Mouse (Mus musculus) fat pad, adult 2 months (tissue): ENCODE measurements around the gene Rbfox1.

Experiments
- DNase-seq: peaks from one replicate; pipeline ENCODE4 v3.0.0-alpha.2; 2011; ENCODE audit warnings: low read depth, low spot score; ENCODE audit errors: extremely low read depth

Gene Rbfox1

GRCm38 (mm10) chr16:7193535-7193934 lies 1308.4 kb downstream of the Rbfox1 start:
- no peak for DNase-seq

DNA sequence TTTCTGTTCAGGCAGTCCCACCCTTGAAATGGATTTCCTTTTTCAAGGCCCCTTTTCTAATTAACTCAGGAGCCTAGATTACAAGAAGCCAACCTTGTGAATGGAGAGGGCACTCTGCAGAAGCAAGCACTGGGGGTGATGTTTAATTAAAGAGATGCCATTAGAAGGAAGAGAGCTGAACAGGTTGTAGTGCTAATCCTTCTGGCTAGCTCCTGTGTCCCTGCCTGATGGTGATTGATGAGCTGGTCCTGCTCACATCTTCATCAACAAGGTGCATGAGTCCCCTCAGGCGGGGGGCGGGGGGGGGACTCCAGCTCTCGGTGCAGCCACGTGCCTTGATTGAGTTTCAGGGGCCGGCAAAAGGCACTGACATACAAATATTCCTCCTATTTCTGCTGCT lies 1312.8 kb downstream of the Rbfox1 start:
- no peak for DNase-seq

DNA sequence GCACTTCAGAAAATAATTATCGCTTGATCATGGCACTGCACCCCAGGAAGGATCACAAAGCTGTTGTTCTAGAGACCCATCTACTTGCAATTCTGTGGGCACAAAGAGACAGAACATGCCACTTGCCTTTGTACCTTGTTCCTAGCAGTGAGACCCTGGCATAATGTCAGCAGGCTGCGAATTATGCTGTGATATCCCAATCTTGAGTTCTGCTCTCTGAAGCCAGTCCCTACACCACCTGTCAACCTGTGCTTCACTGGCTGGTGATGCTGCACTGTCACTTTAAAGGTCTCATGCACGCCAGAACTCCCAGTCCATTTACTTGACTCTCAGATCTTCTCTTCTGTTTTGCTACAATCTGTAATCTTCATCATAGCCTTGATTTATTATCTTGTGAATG lies 1315.1 kb downstream of the Rbfox1 start:
- no peak for DNase-seq

- no peak for DNase-seq
Observed at GRCm38 (mm10) chr16:7201816-7202215, 1316.7 kb downstream of the Rbfox1 start.

DNA sequence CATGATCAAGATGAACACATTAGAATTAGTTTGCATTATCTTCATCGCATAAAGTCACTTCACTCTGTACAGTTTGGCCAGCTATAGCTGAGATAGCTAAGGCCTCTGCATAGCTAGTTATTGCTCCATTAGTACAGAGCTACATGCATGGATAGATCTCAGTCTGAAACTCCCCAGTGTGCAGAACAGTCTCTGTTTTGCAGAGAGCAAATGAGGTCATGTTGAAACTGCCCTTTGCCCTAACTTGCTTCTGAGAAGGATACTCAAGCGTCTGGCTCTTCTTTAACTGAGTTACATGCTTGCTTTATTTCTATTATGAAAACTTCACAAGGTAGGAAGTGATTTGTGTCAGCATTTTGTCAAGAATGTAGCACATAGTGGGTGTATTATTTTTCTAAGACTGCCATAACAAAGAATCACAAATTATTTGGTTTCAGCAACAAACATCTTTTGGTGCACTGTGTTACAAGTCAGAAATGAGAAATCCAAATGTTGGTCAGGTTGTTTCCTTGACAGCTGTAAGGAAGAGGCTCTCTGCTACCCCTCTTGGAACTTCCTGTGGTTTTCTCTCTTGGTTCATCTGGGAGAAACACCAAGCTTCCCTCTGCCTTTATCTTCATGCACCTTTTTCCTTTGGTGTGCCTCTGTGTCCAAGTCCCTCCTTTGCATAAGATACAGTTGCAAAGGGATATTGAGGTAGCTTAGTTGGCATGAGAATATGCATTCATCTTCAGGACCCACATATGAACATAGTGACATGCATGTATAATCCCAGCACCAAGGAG lies 1321.2 kb downstream of the Rbfox1 start:
- no peak for DNase-seq

DNA sequence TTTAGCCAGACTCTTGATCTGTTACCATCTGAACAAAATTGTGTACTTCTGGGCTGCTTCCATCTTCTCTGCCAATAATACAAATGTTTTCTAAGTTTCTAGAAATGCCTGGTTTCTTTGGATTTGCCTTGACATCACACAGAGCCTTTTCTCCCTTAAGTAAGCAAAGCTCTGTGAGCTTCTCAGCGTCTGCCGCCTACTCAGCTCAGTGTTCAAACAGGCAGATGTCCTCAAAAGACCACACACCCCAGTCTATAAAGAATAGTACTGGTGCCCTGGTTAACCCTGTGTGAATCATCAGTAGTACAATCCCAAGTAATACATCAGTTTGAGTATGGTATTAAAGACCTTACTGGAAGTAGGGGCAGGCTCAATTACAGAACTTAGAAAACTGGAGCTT lies 1322.4 kb downstream of the Rbfox1 start:
- DNase-seq: no peak

DNA sequence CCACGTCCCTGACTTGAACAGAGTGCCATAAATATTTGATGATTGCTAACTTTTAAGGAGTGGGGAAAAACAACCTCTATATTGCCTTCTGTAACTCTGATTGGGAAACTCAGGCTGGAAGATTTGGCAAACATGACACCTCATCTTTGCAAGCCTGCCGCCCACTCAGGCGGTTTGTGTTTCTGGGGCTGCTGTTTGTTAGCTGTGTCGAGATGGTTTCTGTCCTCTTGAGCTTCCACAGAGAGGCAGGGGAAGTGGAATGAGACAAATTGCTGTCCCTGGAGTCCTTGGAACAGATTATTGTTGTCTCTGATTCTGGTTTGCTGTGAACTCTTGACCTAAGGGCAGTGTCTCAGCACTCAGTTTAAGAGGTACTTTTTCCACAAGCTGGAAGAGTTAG lies 1327.6 kb downstream of the Rbfox1 start:
- DNase-seq: no peak

- no peak for DNase-seq
Observed at GRCm38 (mm10) chr16:7223265-7223664, 1338.1 kb downstream of the Rbfox1 start.

GRCm38 (mm10) chr16:7226000-7226399 lies 1340.8 kb downstream of the Rbfox1 start:
- DNase-seq: no peak

- DNase-seq: no peak
Observed at GRCm38 (mm10) chr16:7228246-7228645, 1343.1 kb downstream of the Rbfox1 start.

DNA sequence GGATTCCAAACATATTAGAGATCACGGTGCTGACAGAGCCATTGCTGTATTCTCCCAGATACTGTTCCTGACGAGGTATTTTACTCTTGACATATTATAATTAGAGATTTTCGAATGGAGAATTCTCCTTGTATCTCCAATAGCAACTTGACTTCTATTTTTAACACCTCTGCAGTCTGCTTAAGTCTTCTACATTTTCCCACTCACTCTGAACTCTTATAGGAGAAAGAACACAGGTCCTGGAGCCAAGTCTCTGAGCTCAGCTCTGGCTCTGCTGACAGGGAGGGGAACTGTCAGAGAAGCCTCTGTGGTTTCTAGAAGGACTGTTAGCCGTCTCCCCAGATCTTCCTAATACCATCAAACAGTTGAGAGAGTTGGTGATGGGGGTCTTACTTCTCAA lies 1344.1 kb downstream of the Rbfox1 start:
- no peak for DNase-seq

DNA sequence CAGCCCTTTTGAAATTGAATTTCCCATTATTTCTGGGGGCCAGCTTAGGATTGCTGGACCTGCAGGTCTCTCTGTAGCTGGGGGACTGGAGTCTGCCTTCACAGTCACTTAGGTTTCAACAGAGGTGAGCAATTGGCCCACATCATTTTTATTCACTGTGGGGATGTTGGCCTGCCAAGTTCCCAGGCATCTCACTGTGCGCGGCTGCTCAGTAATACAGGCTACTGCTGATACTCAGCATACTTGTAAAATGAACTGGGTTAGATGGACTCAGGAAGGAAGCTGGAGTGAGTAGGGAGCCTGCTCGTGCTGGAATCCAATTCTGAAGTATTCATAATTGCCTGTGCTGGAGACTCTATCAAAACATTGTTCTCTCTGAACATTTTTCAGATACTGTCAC lies 1356.5 kb downstream of the Rbfox1 start:
- DNase-seq: no peak

- no peak for DNase-seq
Observed at GRCm38 (mm10) chr16:7242501-7242900, 1357.3 kb downstream of the Rbfox1 start.

DNA sequence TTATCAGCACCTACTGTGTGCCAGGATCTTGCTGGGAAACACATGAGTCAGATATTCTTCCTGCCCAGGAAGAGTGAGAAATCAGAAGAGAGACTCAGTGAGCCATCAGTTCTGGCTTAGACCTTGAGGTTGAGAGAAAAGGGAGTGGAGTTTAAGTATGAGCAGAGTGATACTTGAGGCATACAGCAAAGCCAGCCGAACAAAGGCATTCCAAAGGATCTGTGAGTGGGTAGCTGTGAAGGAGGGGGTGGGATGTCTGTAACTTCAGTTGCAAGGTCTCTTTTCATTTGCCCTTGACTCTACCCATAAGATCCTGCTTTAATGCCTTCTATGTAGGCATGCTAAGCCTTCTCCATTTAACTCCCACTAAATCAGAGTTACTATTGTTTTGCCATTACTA lies 1359.2 kb downstream of the Rbfox1 start:
- no peak for DNase-seq

DNA sequence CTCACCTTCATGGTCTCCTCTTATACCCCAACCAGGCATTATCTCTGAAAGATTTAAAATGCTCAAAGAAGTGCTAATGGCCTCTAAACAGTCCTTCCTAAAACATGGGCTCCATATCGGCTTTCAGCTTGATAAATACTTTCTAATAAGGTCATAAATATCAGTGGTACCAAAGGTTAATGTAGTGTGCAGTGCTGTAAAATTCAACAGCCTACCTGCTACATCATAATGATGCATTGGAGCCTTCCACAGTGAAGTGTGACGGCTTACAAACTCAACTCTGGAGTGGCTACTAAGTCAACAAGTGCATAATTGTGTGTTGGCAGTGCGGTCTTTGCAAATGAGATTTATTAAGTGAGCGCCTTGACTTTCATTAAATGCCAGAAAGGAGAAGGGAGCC lies 1366.5 kb downstream of the Rbfox1 start:
- DNase-seq: no peak

- peak; percentile 21 for DNase-seq
Observed at GRCm38 (mm10) chr16:7257366-7257765, 1372.2 kb downstream of the Rbfox1 start.

- no peak for DNase-seq
Observed at GRCm38 (mm10) chr16:7263261-7263660, 1378.1 kb downstream of the Rbfox1 start.

DNA sequence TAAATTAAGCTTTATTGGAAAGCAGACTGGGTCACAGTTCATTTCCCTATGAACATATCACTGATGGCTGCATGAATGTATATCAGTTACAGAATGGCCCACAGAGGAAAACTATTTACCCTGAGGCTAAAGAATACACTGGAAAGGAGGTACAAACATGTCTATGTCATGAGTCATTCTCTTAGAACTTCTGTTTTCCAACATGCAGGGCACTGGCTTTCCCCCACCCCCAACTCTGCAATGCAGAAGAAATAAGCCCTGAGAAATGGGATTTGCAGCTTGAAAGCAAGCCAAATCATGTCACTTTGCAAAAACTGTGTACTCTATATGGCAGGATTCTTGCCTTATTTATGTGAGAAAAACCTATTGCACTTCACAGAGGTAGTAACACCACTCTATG lies 1380.6 kb downstream of the Rbfox1 start:
- DNase-seq: no peak

- no peak for DNase-seq
Observed at GRCm38 (mm10) chr16:7275501-7275900, 1390.3 kb downstream of the Rbfox1 start.

DNA sequence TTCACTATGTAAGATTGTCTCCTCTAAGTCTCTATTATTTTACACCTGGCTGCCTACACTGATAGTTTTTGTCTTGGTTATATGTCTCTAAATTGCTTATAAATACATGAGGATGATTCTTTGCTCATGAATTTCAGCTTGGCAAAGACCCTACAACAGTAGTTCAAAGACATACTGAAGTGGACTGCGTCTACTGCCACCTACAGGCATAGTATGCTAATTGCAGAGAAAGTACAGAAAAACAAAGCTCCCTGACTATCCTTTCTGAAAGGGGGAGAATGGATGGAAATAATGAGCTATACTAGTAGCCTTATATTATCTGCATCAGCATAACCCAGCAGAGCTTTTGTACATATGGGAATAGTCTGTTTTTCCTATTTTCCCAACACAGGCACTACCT lies 1390.7 kb downstream of the Rbfox1 start:
- DNase-seq: no peak

DNA sequence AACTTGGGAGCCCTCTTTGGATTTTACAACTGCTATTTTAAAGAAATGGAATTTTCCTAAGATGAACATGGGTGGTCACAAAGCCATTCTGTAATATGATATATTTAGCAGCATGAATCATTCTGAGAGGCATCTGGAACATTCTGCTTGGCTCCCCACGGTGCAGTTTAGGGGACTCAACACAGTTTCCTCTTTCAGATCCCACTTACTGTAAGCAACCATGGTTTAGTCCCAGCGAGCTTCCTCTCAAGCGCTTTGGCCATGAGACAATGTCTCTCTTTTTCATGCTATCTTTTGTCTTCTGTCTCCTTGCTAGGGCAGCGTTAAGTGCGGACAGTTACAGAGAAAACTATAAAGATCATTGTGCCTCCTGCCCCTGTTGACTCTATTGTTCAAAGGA lies 1394.4 kb downstream of the Rbfox1 start:
- no peak for DNase-seq

DNA sequence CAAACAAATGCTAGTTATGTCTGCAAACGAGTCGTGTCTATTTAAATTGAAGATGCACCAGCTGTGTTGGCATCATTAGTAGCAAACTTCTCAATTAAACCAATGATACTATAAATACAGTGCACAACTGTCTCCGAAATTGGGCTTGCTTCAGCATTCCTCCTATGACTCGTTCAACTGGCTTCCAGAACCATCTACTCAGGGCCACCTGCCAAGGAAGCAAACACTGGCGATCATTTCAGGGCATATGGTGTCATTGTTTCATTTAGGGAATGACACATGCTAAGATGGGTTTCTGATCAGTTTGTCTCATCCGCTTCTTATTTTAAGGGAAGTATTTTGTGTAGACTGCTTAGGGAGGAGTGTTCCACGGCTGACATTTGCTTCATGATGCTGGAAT lies 1397.1 kb downstream of the Rbfox1 start:
- no peak for DNase-seq
